Mouse (Mus musculus): Measurements from ENCODE around the gene Anks6.

The Anks6 gene

GRCm38 (mm10) chr4:47046974-47047373 is 10.3 kb downstream of the Anks6 start:
- peak; percentile 46 for DNase-seq (ENCODE audit: inconsistent ontology term)

DNA sequence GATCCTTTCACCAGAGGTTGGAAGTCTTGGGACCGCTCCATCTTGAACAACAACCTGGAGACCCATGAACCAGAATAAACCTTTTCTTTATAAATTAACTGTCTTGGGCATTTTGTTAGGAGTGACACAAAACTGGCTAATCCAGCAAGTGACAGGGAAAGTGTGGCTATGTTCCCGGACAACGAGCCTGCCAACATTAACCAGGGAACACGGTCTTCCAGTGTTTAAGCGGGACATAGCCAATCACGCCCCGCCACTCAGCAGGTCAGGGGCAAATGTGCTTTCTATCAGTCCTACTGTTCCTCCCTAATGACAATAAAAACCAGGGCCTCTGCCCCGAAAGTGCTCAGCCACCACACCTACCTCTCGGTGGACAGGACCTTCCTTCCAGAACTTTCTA is 13.4 kb downstream of the Anks6 start:
- DNase-seq (ENCODE audit: inconsistent ontology term): no peak

- DNase-seq (ENCODE audit: inconsistent ontology term): no peak
These were observed 17.6 kb downstream of the Anks6 start for GRCm38 (mm10) chr4:47039586-47039985.

- peak; percentile 62 for DNase-seq (ENCODE audit: inconsistent ontology term)
These were observed 19.9 kb downstream of the Anks6 start for GRCm38 (mm10) chr4:47037321-47037657.

GRCm38 (mm10) chr4:47036486-47037320 is 20.5 kb downstream of the Anks6 start:
- DNase-seq (ENCODE audit: inconsistent ontology term): peak; percentile 88

- DNase-seq (ENCODE audit: inconsistent ontology term): no peak
These were observed 21.7 kb downstream of the Anks6 start for GRCm38 (mm10) chr4:47035536-47035935.

- DNase-seq (ENCODE audit: inconsistent ontology term): no peak
These were observed 25.1 kb downstream of the Anks6 start for GRCm38 (mm10) chr4:47032171-47032570.

GRCm38 (mm10) chr4:47028791-47029190 is 28.4 kb downstream of the Anks6 start:
- DNase-seq (ENCODE audit: inconsistent ontology term): no peak

DNA sequence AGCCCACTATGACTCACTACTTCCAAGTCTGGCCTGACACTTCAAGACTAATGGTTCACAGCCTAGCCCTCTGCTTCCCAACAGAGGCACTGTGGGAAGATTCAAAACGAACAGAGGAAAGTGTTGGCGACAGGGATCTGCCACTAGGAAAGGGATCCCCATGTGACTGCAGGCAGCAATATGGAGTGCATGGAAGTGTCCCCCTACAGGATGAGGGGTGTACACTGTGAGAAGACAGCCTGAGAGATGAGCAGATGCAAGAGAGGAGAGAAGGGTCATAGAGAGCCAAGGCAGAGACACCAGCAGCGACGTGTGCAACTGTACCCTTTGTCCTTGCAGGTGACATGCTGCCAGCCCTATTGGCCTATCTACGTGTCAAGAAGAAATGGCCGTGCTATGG is 33.3 kb downstream of the Anks6 start:
- no peak for DNase-seq (ENCODE audit: inconsistent ontology term)

GRCm38 (mm10) chr4:47022804-47023603 is 34.2 kb downstream of the Anks6 start:
- no peak for DNase-seq (ENCODE audit: inconsistent ontology term)

DNA sequence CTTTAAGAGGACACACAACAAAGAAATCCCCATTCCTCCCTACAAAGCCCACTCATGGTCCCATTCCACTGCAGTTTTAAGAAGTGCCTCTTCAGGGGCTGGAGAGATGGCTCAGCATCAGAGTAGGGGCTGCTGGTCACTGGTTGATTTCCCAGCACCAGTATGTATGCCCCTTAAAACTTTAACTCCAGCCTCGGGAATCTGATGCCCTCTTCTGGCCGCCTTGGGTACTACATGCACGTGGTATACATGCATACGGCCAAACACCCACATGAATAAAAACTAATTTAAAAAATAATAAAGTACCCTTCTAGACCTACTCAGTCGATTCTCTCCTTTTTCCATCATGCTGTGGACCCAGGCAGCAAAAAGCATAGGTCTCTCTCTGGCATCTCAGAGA is 36.7 kb downstream of the Anks6 start:
- DNase-seq (ENCODE audit: inconsistent ontology term): peak; percentile 19

GRCm38 (mm10) chr4:47015156-47015555 is 42.1 kb downstream of the Anks6 start:
- DNase-seq (ENCODE audit: inconsistent ontology term): no peak

- DNase-seq (ENCODE audit: inconsistent ontology term): peak; percentile 58
These were observed 44.8 kb downstream of the Anks6 start for GRCm38 (mm10) chr4:47012476-47012875.

GRCm38 (mm10) chr4:47010400-47011231 is 46.6 kb downstream of the Anks6 start:
- no peak for DNase-seq (ENCODE audit: inconsistent ontology term)

DNA sequence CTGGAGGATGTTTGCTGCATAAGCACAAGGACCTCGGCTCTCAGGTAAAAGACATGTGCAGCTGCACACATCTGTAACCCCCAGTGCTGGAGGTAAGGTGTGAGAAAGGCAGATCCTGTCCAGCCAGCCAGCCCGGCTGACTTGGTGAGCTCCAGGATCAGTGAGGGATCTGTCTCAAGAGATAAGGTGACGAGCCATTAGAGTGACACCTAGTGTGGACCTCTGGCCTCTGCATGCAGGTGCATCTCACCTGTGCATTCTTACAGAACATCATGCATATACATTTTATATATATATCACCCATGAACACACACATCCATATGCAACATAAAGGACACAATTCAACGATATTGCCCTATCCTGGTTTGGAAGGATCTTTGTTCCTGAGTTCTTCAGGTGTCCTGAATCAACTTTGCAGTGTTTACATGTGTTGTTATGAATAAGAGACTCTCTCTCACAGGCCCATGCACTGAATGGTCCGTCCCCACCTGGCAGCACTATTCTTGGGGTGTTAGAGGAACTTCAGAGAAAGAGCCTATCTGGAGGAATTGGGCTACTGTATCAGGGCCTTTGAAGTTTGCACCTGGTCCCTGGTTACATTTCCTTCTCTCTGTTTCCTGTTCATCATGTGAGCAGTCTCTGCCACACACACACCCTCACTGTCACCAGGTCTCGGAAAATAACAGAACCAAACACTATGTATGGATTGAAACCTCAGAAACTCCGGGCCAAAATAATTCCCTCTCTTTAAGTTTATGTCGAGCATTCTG is 56.4 kb downstream of the Anks6 start:
- DNase-seq (ENCODE audit: inconsistent ontology term): no peak

- DNase-seq (ENCODE audit: inconsistent ontology term): no peak
These were observed 59.3 kb downstream of the Anks6 start for GRCm38 (mm10) chr4:46997969-46998368.

GRCm38 (mm10) chr4:46992827-46993473 is 64.3 kb downstream of the Anks6 start:
- peak; percentile 66 for DNase-seq (ENCODE audit: inconsistent ontology term)

GRCm38 (mm10) chr4:46991959-46992316 is 65.3 kb downstream of the Anks6 start:
- no peak for DNase-seq (ENCODE audit: inconsistent ontology term)

GRCm38 (mm10) chr4:46991016-46991958 is 65.9 kb downstream of the Anks6 start, which contains the start of gene Gabbr2:
Gene Gabbr2 (minus strand): TSS chr4:46991873.
- peak; percentile 22 for DNase-seq (ENCODE audit: inconsistent ontology term)

Data from Muller cell, postnatal 12 days (primary cell).